Mouse (Mus musculus) olfactory bulb, adult 2 months (tissue): ENCODE measurements around the gene Atxn3. TPM values are rescaled to one million over a fixed set of nuclear protein-coding genes. Genes with fewer than 3 reads are reported as not detected.
"Not testable (repeated sequence)": the region's sequence is repeated elsewhere in the genome, so short reads cannot be mapped to it uniquely, and the experiment has no call there.

ENCODE experiments used
- H3K27ac ChIP-seq: fragments of 200-500 bp; 2 replicates; pipeline ENCODE4 v1.5.1; 2012; ENCODE audit warnings: low read depth, low read length; ENCODE audit not compliant: insufficient read depth
- H3K4me1 ChIP-seq: fragments of 200-500 bp; 2 replicates; pipeline ENCODE4 v1.6.1; 2012; ENCODE audit warnings: low read length; ENCODE audit not compliant: control insufficient read depth, insufficient read depth
- H3K4me3 ChIP-seq: fragments of 200-500 bp; 2 replicates; pipeline ENCODE4 v1.5.1; 2012; ENCODE audit warnings: mild to moderate bottlenecking, low read depth, low read length, moderate library complexity; ENCODE audit not compliant: insufficient read depth
- CTCF ChIP-seq: fragments of 200-500 bp; IDR thresholded peaks from 2 replicates; pipeline ENCODE4 v1.5.1; 2012; ENCODE audit warnings: low read depth, mild to moderate bottlenecking, low read length, moderate library complexity; ENCODE audit not compliant: insufficient read depth
- POLR2A ChIP-seq: fragments of 200-500 bp; IDR thresholded peaks from 2 replicates; pipeline ENCODE4 v1.6.1; 2012; ENCODE audit warnings: mild to moderate bottlenecking, low read depth, low read length, moderate library complexity; ENCODE audit not compliant: insufficient read depth
- WGBS: fragments of 180-500 bp; shearing (Covaris S2); methylation state at CpG from one replicate; pipeline ENCODE4 v1.1.7; 2018; 5-methylcytosine and 5-hydroxymethylcytosine counted together
- polyA plus RNA-seq: library from polyadenylated mRNA; stranded (reverse); fragments of >200 nt; gene quantifications from 2 replicates; pipeline ENCODE4 v1.2.4, GENCODE M21; 2012; ENCODE audit warnings: low replicate concordance; ENCODE audit not compliant: missing spikeins, insufficient read depth, insufficient read length

The Atxn3 gene
- polyA plus RNA-seq, 1 experiment = not detected

DNA sequence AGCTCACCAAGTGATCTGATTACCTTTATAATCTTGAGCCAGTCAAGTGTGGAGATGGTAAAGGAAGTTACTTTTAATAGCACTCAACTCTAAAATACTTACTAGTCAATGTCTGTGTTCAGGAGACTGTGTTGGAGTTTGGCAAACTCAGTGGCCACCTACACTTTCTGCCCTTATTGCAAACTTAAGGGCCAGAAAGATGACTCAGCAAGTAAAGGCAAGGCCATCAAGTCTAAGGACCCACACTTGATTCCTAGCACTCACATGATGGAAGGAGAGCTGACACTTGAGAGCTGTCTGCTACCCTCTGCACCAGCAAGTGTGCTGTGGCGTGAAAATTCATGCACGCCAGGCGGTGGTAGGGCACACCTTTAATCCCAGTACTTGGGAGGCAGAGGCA lies 14.2 kb upstream of the Atxn3 start:
- H3K4me1 ChIP-seq = peaks cover 11% of the 10 kb centered on the region
- H3K27ac ChIP-seq = no peak overlapping the region
- 90% methylated on average over 3 of the region's 3 CpGs for WGBS
- TF ChIP-seq CTCF (no peak), POLR2A (no peak)
- H3K4me3 ChIP-seq = no peak overlapping the region

DNA sequence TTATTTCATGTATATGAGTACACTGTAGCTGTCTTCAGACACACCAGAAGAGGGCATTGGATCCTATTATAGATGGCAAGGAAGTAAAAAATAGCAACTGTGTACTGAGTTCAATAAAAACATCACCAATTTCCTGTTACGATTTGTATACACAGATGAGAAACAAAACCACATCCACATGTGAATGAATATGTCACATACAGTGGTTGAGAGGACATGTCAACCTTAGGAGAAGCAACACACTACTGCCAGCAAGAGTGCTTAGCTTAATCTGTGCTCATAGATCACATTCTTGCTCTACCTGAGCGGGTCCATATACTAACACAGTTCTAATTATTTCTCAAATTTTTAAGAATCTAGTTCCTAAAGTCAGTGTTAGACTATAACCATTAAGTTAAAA lies 13.3 kb upstream of the Atxn3 start:
- Histone ChIP-seq H3K4me1 (peaks cover 9% of the 10 kb centered on the region; the same call in 1 of the 2 replicates), H3K27ac (no peak overlapping the region), H3K4me3 (no peak overlapping the region)
- no peak for TF ChIP-seq CTCF
- TF ChIP-seq POLR2A = no peak
- WGBS = 92% methylated on average over 2 of the region's 2 CpGs

DNA sequence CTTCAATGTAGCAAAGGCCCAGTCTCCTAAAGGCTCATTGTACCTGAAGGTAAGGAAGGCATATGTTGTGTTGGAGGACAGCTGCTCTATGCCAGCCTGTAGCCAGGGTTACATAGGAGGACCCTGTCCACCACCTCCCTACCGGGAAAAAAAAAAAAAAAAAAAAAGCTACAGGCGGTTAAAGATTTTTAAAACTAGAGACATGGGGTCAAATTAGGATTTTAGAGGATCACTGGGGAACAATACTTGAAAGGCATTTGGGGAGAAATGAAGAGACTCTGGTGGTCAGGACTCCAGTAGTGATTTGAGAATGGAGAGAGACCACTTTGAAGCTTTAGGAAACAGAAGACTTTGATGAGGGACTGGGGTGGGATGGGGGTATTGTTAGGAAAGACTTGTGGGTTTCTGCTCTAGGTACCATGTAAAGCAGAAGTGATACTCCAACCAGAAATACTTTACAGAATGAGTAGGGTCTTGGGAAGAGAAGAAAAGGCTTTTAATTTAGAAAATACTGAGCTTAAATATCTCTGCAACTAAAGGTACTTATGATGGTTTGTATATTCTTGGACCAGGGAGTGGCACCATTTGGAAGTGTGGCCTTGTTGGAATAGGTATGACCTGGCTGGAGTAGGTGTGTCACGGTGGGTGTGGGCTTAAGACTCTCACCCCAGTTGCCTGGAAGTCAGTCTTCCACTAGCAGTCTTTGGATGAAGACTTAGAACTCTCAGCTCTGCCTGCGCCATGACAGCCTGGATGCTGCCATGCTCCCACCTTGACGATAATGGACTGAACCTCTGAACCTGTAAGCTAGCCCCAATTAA lies 1.1 kb upstream of the Atxn3 start:
- H3K4me3 ChIP-seq, H3K27ac ChIP-seq: not testable (repeated sequence)
- WGBS = 95% methylated on average over 5 of the region's 5 CpGs
- H3K4me1 ChIP-seq = peaks cover 12% of the 10 kb centered on the region

DNA sequence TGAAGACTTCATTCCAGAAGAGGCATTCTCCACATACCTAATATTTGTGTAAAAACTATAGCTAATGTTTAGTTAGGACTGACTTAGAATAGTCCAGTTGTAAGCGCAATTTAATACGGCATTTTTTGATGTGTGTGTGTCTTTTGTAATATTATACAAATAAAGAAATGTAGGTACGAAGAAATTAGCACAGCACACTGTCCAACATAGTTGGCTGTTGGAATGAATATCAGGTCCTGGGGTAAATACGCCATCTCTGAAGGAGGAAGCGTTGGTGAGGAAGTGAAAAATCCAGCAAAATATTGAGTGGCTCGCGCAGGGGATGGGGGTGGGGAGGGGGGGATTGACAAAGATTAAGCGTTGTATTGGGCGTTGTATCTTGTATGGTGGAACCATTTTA lies 510 bp upstream of the Atxn3 start:
- TF ChIP-seq POLR2A = no peak
- TF ChIP-seq CTCF = no peak
- H3K27ac ChIP-seq = no peak overlapping the region
- H3K4me3 ChIP-seq = no peak overlapping the region
- H3K4me1 ChIP-seq = peaks cover 12% of the 10 kb centered on the region
- 57% methylated on average over 9 of the region's 9 CpGs for WGBS

DNA sequence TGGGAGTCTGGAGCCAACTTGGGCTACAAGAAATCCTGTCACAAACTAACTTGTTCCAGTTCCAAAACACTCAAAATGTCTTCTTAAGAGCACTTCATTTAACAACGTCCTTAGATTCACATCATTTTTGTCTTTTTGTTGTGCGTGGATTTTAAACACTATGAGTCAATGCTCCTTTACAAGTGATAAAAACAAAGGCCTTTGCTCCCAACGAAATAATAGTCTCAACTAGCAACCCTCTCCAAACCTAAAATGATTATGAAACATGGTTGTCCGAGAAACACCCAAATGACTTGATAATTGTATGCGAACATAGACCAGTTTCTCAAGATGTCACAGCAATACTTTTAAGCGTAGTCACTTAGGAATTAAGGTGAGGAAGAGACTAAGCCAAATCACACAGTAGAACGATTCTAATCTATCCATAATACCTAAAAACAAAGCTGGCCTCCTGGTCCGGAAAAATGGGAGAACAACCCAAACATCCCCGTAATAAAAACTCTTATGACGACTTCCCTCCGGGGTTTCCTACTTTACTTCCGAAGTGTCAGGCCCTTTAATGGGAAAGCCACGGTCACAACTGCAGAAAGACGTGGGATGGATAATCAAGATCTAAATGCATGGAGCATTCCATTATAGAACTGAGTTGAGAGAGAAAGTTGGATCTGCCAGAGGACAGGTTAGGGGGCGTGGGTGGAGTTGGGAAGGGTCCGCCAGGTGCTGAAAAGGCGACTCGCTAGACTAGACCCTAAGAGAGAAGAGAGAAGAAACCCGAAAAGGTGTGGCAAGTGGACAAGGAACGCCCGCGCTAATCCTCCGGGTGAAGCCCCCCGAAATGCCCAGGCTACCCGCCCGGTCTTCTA lies 736 bp downstream of the Atxn3 start:
- 4% methylated on average over 26 of the region's 26 CpGs for WGBS
- H3K4me1 ChIP-seq = peaks cover 12% of the 10 kb centered on the region
- peak overlapping the region; percentile 77 for H3K4me3 ChIP-seq
- peak overlapping the region; percentile 61 for H3K27ac ChIP-seq
- TF ChIP-seq POLR2A = no peak
- no peak for TF ChIP-seq CTCF

DNA sequence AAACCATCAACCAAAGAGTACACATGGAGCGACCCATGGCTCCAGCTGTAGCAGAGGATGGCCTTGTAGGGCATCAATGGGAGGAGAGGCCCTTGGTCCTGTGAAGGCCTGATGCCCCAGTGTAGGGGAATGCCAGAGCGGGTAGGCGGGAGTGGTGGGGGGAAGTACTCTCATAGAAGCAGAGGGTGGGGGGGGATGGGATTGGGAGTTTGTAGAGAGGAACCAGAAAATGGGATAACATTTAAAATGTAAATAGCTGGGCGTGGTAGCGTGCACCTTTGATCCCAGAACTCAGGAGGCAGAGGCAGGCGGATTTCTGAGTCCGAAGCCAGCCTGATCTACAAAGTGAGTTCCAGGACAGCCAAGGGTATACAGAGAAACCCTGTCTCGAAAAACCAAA lies 2.2 kb downstream of the Atxn3 start:
- peaks cover 12% of the 10 kb centered on the region for H3K4me1 ChIP-seq
- not testable (repeated sequence) for H3K4me3 ChIP-seq, H3K27ac ChIP-seq
- WGBS = over 99% methylated on average over 8 of the region's 8 CpGs

DNA sequence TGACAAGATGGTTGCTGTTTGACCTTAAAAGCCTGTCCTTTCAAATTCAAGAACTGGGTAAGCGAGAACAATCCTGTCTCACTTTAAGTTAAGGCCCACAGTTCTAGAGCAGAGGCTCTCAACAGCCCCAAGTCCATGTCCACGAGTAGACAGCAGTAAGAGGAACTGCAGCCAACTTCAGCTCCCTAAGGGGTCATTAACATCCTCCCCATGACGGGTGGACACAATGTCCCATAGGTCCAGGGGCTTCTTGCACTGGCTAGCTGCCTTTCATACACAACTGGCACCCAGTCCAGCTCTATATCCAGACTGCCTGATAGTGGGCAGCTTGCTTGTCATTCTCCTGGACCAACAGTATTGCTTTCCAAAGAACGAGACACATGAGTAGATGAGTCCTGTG lies 9.2 kb downstream of the Atxn3 start:
- Histone ChIP-seq H3K27ac (peak overlapping the region; percentile 85), H3K4me3 (no peak overlapping the region), H3K4me1 (peaks cover 13% of the 10 kb centered on the region)
- WGBS = 52% methylated on average over 4 of the region's 4 CpGs
- TF ChIP-seq CTCF = no peak

DNA sequence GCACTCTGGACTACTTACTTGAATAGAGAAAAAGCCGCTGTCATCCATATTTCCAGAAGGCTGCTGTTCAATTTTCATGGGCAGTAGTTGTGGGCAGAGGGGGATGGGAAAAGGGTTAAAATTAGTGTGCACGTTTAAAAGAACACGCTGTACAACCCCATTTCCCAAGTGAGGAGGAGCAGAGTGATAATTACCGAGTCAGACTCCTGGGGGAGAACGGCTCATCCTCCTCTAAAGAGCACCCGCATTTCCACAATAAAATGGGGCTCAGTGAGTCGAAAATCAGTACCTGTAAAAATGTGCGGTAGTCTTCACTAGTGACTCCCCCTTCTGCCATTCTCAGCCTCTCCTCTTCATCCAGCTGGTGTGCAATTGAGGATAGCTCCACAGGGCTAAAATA lies 10.1 kb downstream of the Atxn3 start:
- H3K4me3 ChIP-seq = 0 out of 2 replicates have a peak overlapping the region, but pooled peaks have one; percentile 6
- H3K27ac ChIP-seq = peak overlapping the region; percentile 98
- H3K4me1 ChIP-seq = peaks cover 13% of the 10 kb centered on the region
- 33% methylated on average over 8 of the region's 8 CpGs for WGBS
- TF ChIP-seq CTCF = no peak
- TF ChIP-seq POLR2A = no peak

DNA sequence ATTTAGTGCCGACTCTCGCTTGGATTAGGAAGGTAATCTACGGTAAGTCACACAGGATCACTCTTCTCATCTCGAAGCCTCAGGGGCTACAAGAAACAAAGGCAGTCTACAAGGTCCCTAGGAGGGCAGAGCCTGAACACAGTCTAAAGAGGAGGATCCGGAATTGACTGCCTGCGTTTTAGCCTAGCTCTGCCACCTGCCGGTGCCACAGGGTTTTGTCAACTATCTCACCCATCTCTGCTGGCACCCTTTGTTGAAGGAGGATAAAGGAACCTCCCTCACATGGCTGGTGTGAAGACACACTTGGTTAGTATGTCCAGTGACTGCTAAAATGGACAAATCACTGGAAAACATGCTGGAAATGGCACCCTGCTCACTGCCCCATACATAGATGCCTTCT lies 20.5 kb downstream of the Atxn3 start:
- WGBS = 80% methylated on average over 7 of the region's 7 CpGs
- Histone ChIP-seq H3K4me1 (no peaks in the 10 kb centered on the region), H3K4me3 (no peak overlapping the region), H3K27ac (no peak overlapping the region)
- no peak for TF ChIP-seq CTCF
- TF ChIP-seq POLR2A = no peak
